Mouse (Mus musculus): ENCODE results near the gene Slc22a30. TPM values are rescaled to one million over a fixed set of nuclear protein-coding genes. Genes with fewer than 3 reads are reported as not detected.
"Not testable (repeated sequence)": the region's sequence is repeated elsewhere in the genome, so short reads cannot be mapped to it uniquely, and the experiment has no call there.

The Slc22a30 gene
- not detected in 2 replicates for polyA plus RNA-seq (2014; fragmentation: Nextera tagmentation; extraction: Ambion mirVana)

GRCm38 (mm10) chr19:8405011-8405410, at the start of gene Slc22a30:
TSS of gene Slc22a30 (minus strand) at chr19:8405111.
- H3K4me3 ChIP-seq (ENCODE audit: low read depth, low read length); H3K9ac ChIP-seq; DNase-seq; ATAC-seq (ENCODE audit: insufficient read depth); H3K4me2 ChIP-seq; H3K36me3 ChIP-seq (ENCODE audit: insufficient read depth); H3K9me3 ChIP-seq (ENCODE audit: low read depth, low read length); H3K27ac ChIP-seq (ENCODE audit: low read depth); H3K27me3 ChIP-seq (ENCODE audit: insufficient read depth, low read length); H3K4me1 ChIP-seq (ENCODE audit: insufficient read depth): not testable (repeated sequence)
- 87% methylated on average over 1 of the region's 2 CpGs for WGBS

- Histone ChIP-seq H3K4me3 (ENCODE audit: low read depth, low read length) (no peak overlapping the region), H3K4me2 (no peak overlapping the region), H3K9me3 (ENCODE audit: low read depth, low read length) (no peaks in the 10 kb centered on the region), H3K27ac (ENCODE audit: low read depth) (no peak overlapping the region), H3K9ac (no peak overlapping the region), H3K36me3 (ENCODE audit: insufficient read depth) (no peaks in the 10 kb centered on the region), H3K27me3 (ENCODE audit: insufficient read depth, low read length) (no peaks in the 10 kb centered on the region), H3K4me1 (ENCODE audit: insufficient read depth) (no peaks in the 10 kb centered on the region)
- ATAC-seq (ENCODE audit: insufficient read depth) (no peak), DNase-seq (no peak)
- TF ChIP-seq CTCF (IDR thresholded peaks at IDR 0.05; ENCODE audit: low read depth), result no peak
- WGBS, result 59% methylated on average over 2 of the region's 2 CpGs
Observed at GRCm38 (mm10) chr19:8448321-8448720, 43.4 kb upstream of the Slc22a30 start.

GRCm38 (mm10) chr19:8447516-8447915, 42.6 kb upstream of the Slc22a30 start:
- TF ChIP-seq CTCF (IDR thresholded peaks at IDR 0.05; ENCODE audit: low read depth), result no peak
- Histone ChIP-seq H3K9ac (no peak overlapping the region), H3K27me3 (ENCODE audit: insufficient read depth, low read length) (no peaks in the 10 kb centered on the region), H3K36me3 (ENCODE audit: insufficient read depth) (no peaks in the 10 kb centered on the region), H3K27ac (ENCODE audit: low read depth) (no peak overlapping the region), H3K4me3 (ENCODE audit: low read depth, low read length) (no peak overlapping the region), H3K4me1 (ENCODE audit: insufficient read depth) (no peaks in the 10 kb centered on the region), H3K4me2 (no peak overlapping the region), H3K9me3 (ENCODE audit: low read depth, low read length) (no peaks in the 10 kb centered on the region)
- 80% methylated on average over 1 of the region's 1 CpGs for WGBS
- no peak for ATAC-seq (ENCODE audit: insufficient read depth)
- no peak for DNase-seq

- Histone ChIP-seq H3K4me1 (ENCODE audit: insufficient read depth) (no peaks in the 10 kb centered on the region), H3K36me3 (ENCODE audit: insufficient read depth) (no peaks in the 10 kb centered on the region), H3K9me3 (ENCODE audit: low read depth, low read length) (no peaks in the 10 kb centered on the region), H3K4me3 (ENCODE audit: low read depth, low read length) (no peak overlapping the region), H3K9ac (no peak overlapping the region), H3K27ac (ENCODE audit: low read depth) (no peak overlapping the region), H3K27me3 (ENCODE audit: insufficient read depth, low read length) (no peaks in the 10 kb centered on the region), H3K4me2 (no peak overlapping the region)
- ATAC-seq (ENCODE audit: insufficient read depth) (no peak), DNase-seq (peak; percentile 61)
- WGBS, result 73% methylated on average over 5 of the region's 5 CpGs
- no peak for TF ChIP-seq CTCF (IDR thresholded peaks at IDR 0.05; ENCODE audit: low read depth)
Observed at GRCm38 (mm10) chr19:8431051-8431662, 26.2 kb upstream of the Slc22a30 start.

- H3K36me3 ChIP-seq (ENCODE audit: insufficient read depth); H3K4me3 ChIP-seq (ENCODE audit: low read depth, low read length); H3K9me3 ChIP-seq (ENCODE audit: low read depth, low read length); H3K4me1 ChIP-seq (ENCODE audit: insufficient read depth); H3K9ac ChIP-seq; H3K27me3 ChIP-seq (ENCODE audit: insufficient read depth, low read length); ATAC-seq (ENCODE audit: insufficient read depth); H3K27ac ChIP-seq (ENCODE audit: low read depth): not testable (repeated sequence)
- WGBS, result 50% methylated on average over 14 of the region's 14 CpGs
- H3K4me2 ChIP-seq, result 0 out of 2 replicates have a peak overlapping the region, but pooled peaks have one; percentile 10
- peak; percentile 2 for DNase-seq
Observed at GRCm38 (mm10) chr19:8407290-8408021, 2.5 kb upstream of the Slc22a30 start.

Other genes with a start within 250 kb of the Slc22a30 start
- not detected in 2 replicates for gene Slc22a29, start 186.2 kb downstream of the Slc22a30 start, polyA plus RNA-seq (2014; fragmentation: Nextera tagmentation; extraction: Ambion mirVana)
- not detected in 2 replicates for gene Slc22a8, start 186.1 kb upstream of the Slc22a30 start, polyA plus RNA-seq (2014; fragmentation: Nextera tagmentation; extraction: Ambion mirVana)
- not detected in 2 replicates for gene Slc22a6, start 212.9 kb upstream of the Slc22a30 start, polyA plus RNA-seq (2014; fragmentation: Nextera tagmentation; extraction: Ambion mirVana)

Measured in lung, embryonic 14.5 days (tissue).